Mouse (Mus musculus) embryo, embryonic 10.5 days (tissue): Measurements from ENCODE around the gene Caprin1.

Experiments
- DNase-seq: peaks from one replicate; pipeline ENCODE4 v3.0.0-alpha.2; 2015; ENCODE audit warnings: low spot score

The Caprin1 gene

GRCm38 (mm10) chr2:103797491-103798009, at the start of gene Caprin1:
Gene Caprin1, minus strand, starts transcription at chr2:103797649.
- peak; percentile 96 for DNase-seq

GRCm38 (mm10) chr2:103846875-103847274, 49.4 kb upstream of the Caprin1 start:
- no peak for DNase-seq

- DNase-seq = no peak
These were observed 48.8 kb upstream of the Caprin1 start for GRCm38 (mm10) chr2:103846271-103846670.

- no peak for DNase-seq
These were observed 46.6 kb upstream of the Caprin1 start for GRCm38 (mm10) chr2:103844016-103844415.

- DNase-seq = no peak
These were observed 45.9 kb upstream of the Caprin1 start for GRCm38 (mm10) chr2:103843321-103843720.

GRCm38 (mm10) chr2:103842299-103842698, 44.9 kb upstream of the Caprin1 start:
- DNase-seq = no peak

- DNase-seq = no peak
These were observed 41.0 kb upstream of the Caprin1 start for GRCm38 (mm10) chr2:103838483-103838882.

GRCm38 (mm10) chr2:103837166-103837565, 39.7 kb upstream of the Caprin1 start:
- DNase-seq = no peak

- no peak for DNase-seq
These were observed 38.4 kb upstream of the Caprin1 start for GRCm38 (mm10) chr2:103835614-103836395.

GRCm38 (mm10) chr2:103833816-103834445, 36.5 kb upstream of the Caprin1 start:
- DNase-seq = no peak

- DNase-seq = no peak
These were observed 35.5 kb upstream of the Caprin1 start for GRCm38 (mm10) chr2:103832899-103833298.

GRCm38 (mm10) chr2:103828900-103829299, 31.5 kb upstream of the Caprin1 start:
- no peak for DNase-seq

- DNase-seq = no peak
These were observed 27.5 kb upstream of the Caprin1 start for GRCm38 (mm10) chr2:103824916-103825315.

GRCm38 (mm10) chr2:103822560-103822959, 25.1 kb upstream of the Caprin1 start:
- DNase-seq = no peak

GRCm38 (mm10) chr2:103817145-103817895, 19.9 kb upstream of the Caprin1 start:
- DNase-seq = peak; percentile 71

- no peak for DNase-seq
These were observed 18.5 kb upstream of the Caprin1 start for GRCm38 (mm10) chr2:103815976-103816375.

GRCm38 (mm10) chr2:103811465-103812191, 14.2 kb upstream of the Caprin1 start:
- DNase-seq = no peak

GRCm38 (mm10) chr2:103810412-103810811, 13.0 kb upstream of the Caprin1 start:
- no peak for DNase-seq

- DNase-seq = no peak
These were observed 11.0 kb upstream of the Caprin1 start for GRCm38 (mm10) chr2:103808466-103808865.

- no peak for DNase-seq
These were observed 6.5 kb upstream of the Caprin1 start for GRCm38 (mm10) chr2:103803770-103804530.

GRCm38 (mm10) chr2:103802422-103802821, 5.0 kb upstream of the Caprin1 start:
- no peak for DNase-seq
